Mouse (Mus musculus) hindbrain, postnatal 0 days (tissue): ENCODE results near the gene Eef2k. TPM values are rescaled to one million over a fixed set of nuclear protein-coding genes. Genes with fewer than 3 reads are reported as not detected.
A peak's percentile ranks its signal among the peaks of the same experiment; 100 is the strongest.

Experiments
- ATAC-seq: fragments of 200-750 bp; cut with Nextera tagmentation; 2 replicates; pipeline ENCODE4 v1.8.0; 2017; ENCODE audit warnings: mild to moderate bottlenecking, moderate TSS enrichment, moderate library complexity
- DNase-seq: peaks from one replicate; pipeline ENCODE4 v3.0.0-alpha.2; 2015; ENCODE audit warnings: low spot score
- H3K27ac ChIP-seq: fragments of 300-500 bp; sonication (generic); 2 replicates; pipeline ENCODE4 v1.5.1; 2014; ENCODE audit warnings: mild to moderate bottlenecking
- H3K27me3 ChIP-seq: fragments of 300-500 bp; sonication (generic); 2 replicates; pipeline ENCODE4 v1.6.1; 2014; ENCODE audit warnings: low read length, mixed read lengths; ENCODE audit not compliant: insufficient read depth
- H3K36me3 ChIP-seq: fragments of 300-500 bp; sonication (generic); 2 replicates; pipeline ENCODE4 v1.6.1; 2014; ENCODE audit warnings: low read length, mixed read lengths; ENCODE audit not compliant: insufficient read depth
- H3K4me1 ChIP-seq: fragments of 300-500 bp; sonication (generic); 2 replicates; pipeline ENCODE4 v1.6.1; 2014; ENCODE audit warnings: antibody characterized with exemption, low read length, mixed read lengths; ENCODE audit not compliant: insufficient read depth
- H3K4me2 ChIP-seq: fragments of 300-500 bp; sonication (generic); 2 replicates; pipeline ENCODE4 v1.6.1; 2014; ENCODE audit warnings: low read depth, mild to moderate bottlenecking, low read length, moderate library complexity, mixed read lengths
- H3K4me3 ChIP-seq: fragments of 300-500 bp; sonication (generic); 2 replicates; pipeline ENCODE4 v1.5.1; 2014; ENCODE audit warnings: low read length
- H3K9ac ChIP-seq: fragments of 300-500 bp; sonication (generic); replicated peaks from 2 replicates; pipeline ENCODE4 v1.6.1; 2014; ENCODE audit warnings: mild to moderate bottlenecking, low read length, moderate library complexity, mixed read lengths
- H3K9me3 ChIP-seq: fragments of 300-500 bp; sonication (generic); 2 replicates; pipeline ENCODE4 v1.6.1; 2016; ENCODE audit warnings: low read length, mixed read lengths
- CTCF ChIP-seq: IDR thresholded peaks from 2 replicates; pipeline ENCODE4 v1.5.1; 2016; ENCODE audit warnings: antibody characterized with exemption, control low read depth, low read depth
- WGBS: fragments of 180-500 bp; shearing (Covaris S2); extraction: QIAGEN DNeasy Blood & Tissue Kit; methylation state at CpG from one replicate; pipeline ENCODE4 v1.1.7; 2014; 5-methylcytosine and 5-hydroxymethylcytosine counted together
- polyA plus RNA-seq: library from polyadenylated mRNA; unstranded; fragments of >200 nt; fragmentation: Nextera tagmentation; extraction: Ambion mirVana; gene quantifications from 2 replicates; pipeline ENCODE4 v1.2.1, GENCODE M21; 2015
- total RNA-seq: library from RNA; depleted of rRNA; stranded (reverse); fragments of >200 nt; gene quantifications from 2 replicates; pipeline ENCODE4 v1.2.3, GENCODE M21; 2014

Gene Eef2k
- total and polyA plus RNA-seq, 2 experiments from 2014 or later, result 32.1 to 44.6 TPM

DNA sequence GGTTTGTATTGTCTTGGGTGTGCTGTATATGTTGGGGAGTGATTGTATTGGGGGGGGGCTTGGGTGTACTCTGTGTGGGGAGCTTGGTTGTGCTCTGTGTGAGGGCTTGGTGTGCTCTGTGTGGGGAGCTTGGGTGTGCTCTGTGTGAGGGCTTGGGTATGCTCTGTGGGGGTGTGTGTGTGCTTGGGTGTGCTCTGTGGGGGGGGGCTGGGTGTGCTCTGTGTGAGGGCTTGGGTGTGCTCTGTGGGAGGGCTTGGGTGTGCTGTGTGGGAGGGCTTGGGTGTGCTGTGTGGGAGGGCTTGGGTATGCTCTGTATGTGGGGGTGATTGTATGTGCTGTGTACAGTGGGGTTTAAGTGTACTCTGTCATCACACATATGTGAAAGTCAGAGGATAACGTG is 25.1 kb downstream of the Eef2k start:
- Histone ChIP-seq H3K36me3 (no peaks in the 10 kb centered on the region), H3K4me2 (no peak overlapping the region), H3K27ac (no peak overlapping the region), H3K27me3 (no peaks in the 10 kb centered on the region), H3K4me1 (peaks cover 6% of the 10 kb centered on the region; the same call in 1 of the 2 replicates), H3K9ac (no peak overlapping the region), H3K4me3 (no peak overlapping the region), H3K9me3 (no peaks in the 10 kb centered on the region)
- 75% methylated on average over 1 of the region's 1 CpGs for WGBS
- ATAC-seq, result no peak
- DNase-seq, result no peak
- no peak for TF ChIP-seq CTCF

DNA sequence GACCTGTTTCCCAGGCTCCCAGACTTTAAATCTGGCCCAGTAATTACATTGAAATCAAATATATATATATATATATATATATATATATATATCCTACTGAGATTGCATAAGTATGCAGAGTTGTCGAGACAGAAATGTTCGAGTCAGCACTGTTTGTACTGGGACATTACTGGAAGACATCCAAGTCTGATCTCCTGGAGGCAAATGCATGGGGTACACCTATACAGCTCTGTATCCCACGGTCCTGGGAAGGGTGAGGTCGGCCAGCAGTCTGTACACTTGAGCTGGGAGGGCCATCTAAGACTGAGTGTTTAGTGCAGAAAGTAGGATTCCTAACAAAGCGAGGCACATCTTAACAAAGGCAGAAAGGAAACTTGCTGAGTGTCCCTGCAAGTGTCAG is 27.3 kb downstream of the Eef2k start:
- TF ChIP-seq CTCF, result no peak

DNA sequence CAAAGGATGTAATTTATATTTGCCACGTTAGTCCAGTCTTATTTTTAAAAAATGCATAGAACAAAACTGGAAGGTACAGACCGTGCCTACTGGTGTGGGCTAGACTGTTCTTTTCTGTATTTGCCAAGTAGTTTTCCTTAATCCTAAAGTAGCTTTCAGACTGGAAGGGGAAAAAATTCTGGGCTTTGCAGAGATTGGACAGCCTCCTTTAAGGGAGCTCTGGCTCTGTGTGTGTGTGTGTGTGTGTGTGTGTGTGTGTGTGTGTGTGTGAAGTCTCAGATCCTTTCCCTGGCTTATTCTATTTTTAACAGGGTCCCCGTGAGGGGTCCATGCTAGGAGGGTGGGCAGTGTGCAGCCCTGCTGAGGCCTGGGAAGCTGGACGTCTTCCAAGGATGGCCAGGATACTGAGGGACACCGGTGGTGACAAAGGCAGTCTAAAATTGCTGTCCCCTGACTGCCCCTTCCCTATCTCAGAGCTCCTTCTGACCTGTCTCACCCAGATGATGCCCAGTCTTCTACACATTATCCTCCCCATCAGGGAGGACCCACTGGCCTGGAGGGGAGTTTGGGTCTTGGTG is 27.9 kb downstream of the Eef2k start:
- H3K27ac ChIP-seq, result no peak overlapping the region
- WGBS, result 51% methylated on average over 5 of the region's 5 CpGs
- ATAC-seq (no peak; the same call in 1 of the 2 replicates), DNase-seq (no peak)
- no peak overlapping the region for H3K4me3 ChIP-seq
- H3K36me3 ChIP-seq, result no peaks in the 10 kb centered on the region
- no peak overlapping the region for H3K9ac ChIP-seq
- H3K9me3 ChIP-seq, result no peaks in the 10 kb centered on the region
- H3K4me2 ChIP-seq, result no peak overlapping the region
- no peak for TF ChIP-seq CTCF
- H3K4me1 ChIP-seq, result 0 out of 2 replicates have a peak, but pooled peaks cover 3% of the 10 kb centered on the region
- H3K27me3 ChIP-seq, result no peaks in the 10 kb centered on the region

More for the DNA sequence above, 27.3 kb downstream of the Eef2k start:
- DNase-seq, result no peak
- Histone ChIP-seq H3K9me3 (no peaks in the 10 kb centered on the region), H3K27me3 (no peaks in the 10 kb centered on the region), H3K36me3 (no peaks in the 10 kb centered on the region), H3K4me2 (no peak overlapping the region), H3K9ac (no peak overlapping the region), H3K27ac (peak overlapping the region; percentile 16; the same call in 1 of the 2 replicates), H3K4me3 (no peak overlapping the region), H3K4me1 (0 out of 2 replicates have a peak, but pooled peaks cover 3% of the 10 kb centered on the region)
- WGBS, result 29% methylated on average over 5 of the region's 5 CpGs
- no peak for ATAC-seq

DNA sequence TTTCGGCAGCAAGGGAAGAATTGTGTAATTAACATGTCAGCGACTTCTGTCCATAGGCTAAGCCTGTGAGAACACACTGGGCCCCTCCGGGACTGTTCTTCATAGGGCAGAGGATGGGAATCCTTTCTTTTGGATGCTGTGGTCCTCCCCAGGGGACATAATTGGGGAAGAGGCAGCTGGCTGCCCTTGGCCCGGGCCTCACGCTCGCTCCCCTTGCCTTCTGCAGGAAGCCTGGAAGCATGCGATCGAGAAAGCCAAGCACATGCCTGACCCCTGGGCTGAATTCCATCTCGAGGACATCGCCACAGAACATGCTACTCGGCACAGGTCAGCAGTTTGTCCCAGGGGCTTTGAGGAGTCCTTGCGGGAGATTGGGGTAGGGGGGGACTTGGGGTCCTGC is 30.5 kb downstream of the Eef2k start:
- Histone ChIP-seq H3K4me2 (no peak overlapping the region), H3K36me3 (no peaks in the 10 kb centered on the region), H3K9ac (no peak overlapping the region), H3K27me3 (no peaks in the 10 kb centered on the region), H3K9me3 (no peaks in the 10 kb centered on the region), H3K4me3 (no peak overlapping the region), H3K27ac (no peak overlapping the region), H3K4me1 (0 out of 2 replicates have a peak, but pooled peaks cover 3% of the 10 kb centered on the region)
- ATAC-seq, result no peak
- no peak for DNase-seq
- WGBS, result 76% methylated on average over 12 of the region's 12 CpGs
- TF ChIP-seq CTCF, result no peak

- no peaks in the 10 kb centered on the region for H3K27me3 ChIP-seq
- H3K36me3 ChIP-seq, result no peaks in the 10 kb centered on the region
- H3K9me3 ChIP-seq, result no peaks in the 10 kb centered on the region
- whole genome bisulfite sequencing, result 93% methylated on average over 3 of the region's 3 CpGs
- H3K9ac ChIP-seq, result no peak overlapping the region
- no peak for TF ChIP-seq CTCF
- 0 out of 2 replicates have a peak, but pooled peaks cover 3% of the 10 kb centered on the region for H3K4me1 ChIP-seq
- H3K4me2 ChIP-seq, result no peak overlapping the region
- H3K4me3 ChIP-seq, result no peak overlapping the region
- ATAC-seq (no peak), DNase-seq (no peak)
- H3K27ac ChIP-seq, result no peak overlapping the region
These were observed 31.4 kb downstream of the Eef2k start for GRCm38 (mm10) chr7:120874021-120874420.

DNA sequence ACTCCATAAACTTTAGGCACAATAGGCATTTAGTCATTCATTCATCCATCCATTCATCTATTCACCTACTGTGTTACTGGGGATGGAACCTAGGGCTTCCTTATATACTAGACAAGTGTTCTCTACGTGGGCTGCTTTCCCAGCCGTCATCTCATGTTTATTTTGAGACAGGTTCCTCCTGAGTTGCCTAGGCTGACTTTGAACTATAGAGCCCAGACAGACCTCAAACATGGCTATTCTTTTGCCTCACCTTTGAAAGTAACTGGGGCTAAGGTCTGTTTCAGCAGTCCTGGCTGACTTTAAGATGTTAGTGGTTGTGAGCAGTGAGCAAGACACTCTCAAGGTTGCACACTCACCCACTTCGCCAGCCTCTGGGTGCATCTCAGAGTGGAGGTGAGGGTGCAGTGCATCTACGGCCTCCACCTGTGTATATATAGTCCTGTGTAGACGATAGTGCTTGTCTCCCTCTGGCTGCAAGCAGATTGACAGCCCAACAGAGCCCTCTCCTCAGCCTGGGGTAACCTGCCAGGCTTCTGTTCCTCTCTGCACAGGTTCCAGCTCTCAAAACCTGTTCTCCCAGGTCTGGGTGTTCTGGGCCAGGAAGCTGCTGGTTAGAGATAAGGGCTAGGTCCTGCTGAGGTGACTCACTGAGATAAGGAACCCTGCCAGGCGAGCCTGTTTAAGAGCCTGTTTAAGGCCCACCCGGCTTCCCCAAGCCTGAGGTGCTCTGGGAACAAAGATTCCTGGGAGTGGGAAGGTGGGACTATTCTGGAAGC is 32.3 kb downstream of the Eef2k start:
- no peak for ATAC-seq
- Histone ChIP-seq H3K27ac (no peak overlapping the region), H3K9me3 (no peaks in the 10 kb centered on the region), H3K27me3 (no peaks in the 10 kb centered on the region), H3K4me1 (0 out of 2 replicates have a peak, but pooled peaks cover 3% of the 10 kb centered on the region), H3K4me3 (no peak overlapping the region), H3K9ac (no peak overlapping the region), H3K36me3 (peaks cover 7% of the 10 kb centered on the region; the same call in 1 of the 2 replicates), H3K4me2 (no peak overlapping the region)
- TF ChIP-seq CTCF, result no peak
- no peak for DNase-seq
- 81% methylated on average over 7 of the region's 7 CpGs for WGBS
